Mouse (Mus musculus): Measurements from ENCODE around the gene Ptpra.
"Not testable (repeated sequence)": the region's sequence is repeated elsewhere in the genome, so short reads cannot be mapped to it uniquely, and the experiment has no call there.

The Ptpra gene

DNA sequence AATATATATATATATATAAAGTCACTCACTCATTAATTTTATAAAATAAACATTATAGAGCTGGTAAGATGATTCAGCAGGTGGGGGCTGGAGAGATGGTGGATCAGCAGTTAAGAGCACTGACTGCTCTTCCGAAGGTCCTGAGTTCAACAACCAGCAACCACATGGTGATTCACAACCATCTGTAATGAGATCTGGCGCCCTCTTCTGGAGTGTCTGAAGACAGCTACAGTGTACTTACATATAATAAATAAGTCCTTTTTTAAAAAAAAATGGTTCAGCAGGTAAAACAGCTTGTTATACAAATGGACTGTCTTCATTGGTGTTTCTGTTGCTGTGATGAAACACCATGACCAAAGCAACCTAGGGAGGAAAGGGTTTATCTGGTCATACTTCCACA is 107.9 kb downstream of the Ptpra start:
- DNase-seq (ENCODE audit: low spot score), result no peak

DNA sequence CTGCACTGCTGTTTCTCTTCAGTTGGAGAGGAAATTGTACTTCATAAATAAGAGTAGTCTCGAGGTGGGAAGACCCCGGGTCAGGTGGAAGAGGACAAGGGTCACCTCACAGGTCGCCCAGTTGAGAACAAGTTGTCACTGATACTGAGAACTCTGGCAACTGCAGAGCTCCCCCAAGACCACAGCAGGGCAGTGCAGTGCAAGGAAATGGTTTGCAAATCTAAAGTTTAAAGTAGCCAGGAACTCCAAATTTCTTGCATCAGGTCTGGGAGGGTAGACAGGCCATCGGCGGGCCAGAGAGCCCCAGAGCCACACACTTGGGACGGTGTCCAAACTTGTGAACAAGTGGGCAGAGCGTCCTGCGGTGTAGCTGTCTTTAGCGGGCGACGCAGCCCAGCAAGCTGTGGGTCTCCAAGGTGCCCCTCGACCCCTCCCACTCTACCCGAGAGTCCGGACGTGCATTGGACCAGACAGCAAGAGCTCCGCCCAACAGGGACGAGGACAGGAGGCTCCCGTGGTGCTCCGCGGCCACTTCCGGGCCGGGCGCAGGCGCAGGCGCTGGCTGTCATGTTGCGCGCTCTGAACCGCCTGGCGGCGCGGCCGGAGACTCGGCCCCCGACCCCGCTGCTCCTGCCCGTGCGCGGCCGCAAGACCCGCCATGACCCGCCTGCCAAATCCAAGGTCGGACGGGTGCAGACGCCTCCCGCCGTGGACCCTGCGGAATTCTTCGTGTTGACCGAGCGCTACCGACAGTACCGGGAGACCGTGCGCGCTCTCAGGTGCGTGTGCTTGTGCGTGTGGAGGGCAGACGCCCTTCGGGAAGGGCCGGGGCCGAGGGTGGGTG is 113.4 kb downstream of the Ptpra start, which contains the start of gene Mrps26:
Gene Mrps26, plus strand, starts transcription at position 531 of the 844 bp plus-strand sequence.
- DNase-seq (ENCODE audit: low spot score), result peak; percentile 66

DNA sequence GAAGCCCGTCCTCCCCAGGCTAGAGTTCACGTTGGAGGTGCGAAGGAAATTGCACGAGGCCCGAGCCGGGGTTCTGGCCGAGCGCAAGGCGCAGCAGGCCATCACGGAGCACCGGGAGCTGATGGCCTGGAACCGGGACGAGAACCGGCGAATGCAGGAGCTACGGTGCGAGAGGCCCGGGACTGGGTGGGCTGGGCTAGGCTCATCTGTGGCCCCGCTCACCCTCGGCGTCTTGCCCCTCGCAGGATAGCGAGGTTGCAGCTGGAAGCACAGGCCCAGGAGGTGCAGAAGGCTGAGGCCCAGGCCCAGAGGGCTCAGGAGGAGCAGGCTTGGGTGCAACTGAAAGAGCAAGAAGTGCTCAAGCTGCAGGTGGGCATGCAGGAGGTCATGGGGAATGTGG is 114.0 kb downstream of the Ptpra start:
- peak; percentile 12 for DNase-seq (ENCODE audit: low spot score)

DNA sequence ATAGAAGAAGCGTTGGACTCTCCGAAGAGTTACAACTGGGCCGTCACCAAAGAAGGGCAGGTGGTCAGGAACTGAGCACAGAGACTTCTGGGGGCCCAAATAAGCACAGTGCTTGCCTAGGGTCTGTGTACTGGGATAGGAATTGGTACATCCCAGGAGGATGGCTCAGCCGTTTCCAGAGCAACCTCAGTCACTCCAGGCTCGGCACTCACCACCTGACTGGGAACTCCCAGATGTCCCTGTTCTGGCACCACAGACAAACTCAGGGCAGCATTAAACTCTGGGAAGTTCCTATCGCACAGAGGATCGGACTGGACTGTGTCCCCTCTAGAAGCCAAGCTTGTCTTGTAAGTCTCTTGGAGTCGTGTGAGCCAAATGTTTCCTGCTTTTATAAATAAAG is 114.9 kb downstream of the Ptpra start:
- DNase-seq (ENCODE audit: low spot score), result no peak

DNA sequence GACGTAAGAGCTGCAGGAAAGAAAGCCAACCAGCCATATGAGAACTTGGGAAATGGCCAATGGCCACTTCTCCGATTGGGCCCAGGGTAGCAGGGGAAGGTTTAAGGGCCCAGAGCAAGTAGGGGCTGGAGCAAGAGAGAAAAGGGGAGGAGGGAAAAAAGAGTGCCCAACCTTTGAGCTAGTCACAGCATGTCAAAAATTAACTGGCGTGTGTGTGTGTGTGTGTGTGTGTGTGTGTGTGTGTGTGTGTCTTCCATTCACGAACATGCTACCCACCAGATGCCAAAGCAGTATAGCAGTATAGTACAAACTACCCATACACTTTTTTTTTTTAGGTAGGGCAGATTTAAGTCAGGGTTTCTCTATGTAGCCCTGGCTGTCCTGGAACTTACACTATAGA is 118.8 kb downstream of the Ptpra start:
- no peak for DNase-seq (ENCODE audit: low spot score)

DNA sequence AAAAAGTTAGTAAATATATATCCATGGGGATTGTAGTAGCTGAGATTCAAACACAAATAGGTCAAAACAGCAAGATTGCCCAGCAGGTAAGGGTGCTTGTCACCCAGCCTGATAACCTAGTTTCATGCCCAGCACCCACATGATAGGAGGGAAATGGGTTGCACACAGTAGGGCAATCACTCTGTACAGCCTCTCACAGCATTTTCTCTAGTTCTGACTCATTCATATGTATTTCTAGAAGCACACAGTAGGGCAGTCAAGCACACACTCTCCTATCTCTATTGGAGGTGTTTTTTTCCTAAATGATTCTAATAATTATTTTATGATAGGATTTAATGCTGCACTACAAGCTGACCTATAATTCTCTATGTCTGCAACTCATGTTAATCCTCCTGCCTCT is 119.8 kb downstream of the Ptpra start:
- no peak for DNase-seq (ENCODE audit: low spot score)

DNA sequence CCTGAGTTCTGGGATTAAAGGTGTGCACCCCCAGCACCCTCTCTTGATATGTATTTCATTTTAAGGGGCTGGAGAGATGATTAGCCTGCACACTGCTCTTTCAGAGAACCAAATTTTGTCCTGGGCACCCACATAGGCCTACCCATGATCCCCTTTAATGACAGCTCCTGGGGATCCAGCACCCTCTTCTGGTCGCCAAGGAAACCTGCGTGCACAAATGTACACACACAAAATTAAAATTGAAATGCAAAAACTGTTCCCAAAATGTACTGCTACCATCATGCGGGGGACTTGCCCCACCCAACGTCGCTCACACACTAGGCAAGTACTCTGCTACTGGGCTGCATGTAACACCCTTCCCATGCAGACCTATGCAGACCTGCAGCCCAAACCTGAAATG is 124.9 kb downstream of the Ptpra start:
- no peak for DNase-seq (ENCODE audit: low spot score)

DNA sequence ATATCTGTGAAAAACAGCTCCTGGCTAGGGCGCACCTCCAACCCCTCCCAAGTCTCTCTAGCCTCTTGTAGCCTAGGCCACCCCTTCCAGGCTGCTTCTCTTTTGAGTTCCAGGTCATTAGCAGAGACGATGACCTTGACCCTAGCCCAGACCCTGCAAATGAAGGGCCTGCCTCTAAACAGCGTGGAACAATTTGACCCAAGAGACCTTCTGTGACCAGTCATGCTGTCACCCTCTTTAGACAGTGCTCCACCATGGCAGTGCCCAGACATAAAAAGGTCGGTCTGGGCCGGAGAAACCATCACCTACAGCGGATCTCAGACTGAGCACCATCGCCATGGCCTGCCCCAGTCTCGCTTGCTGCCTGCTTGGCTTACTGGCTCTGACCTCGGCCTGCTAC is 125.8 kb downstream of the Ptpra start, which contains the start of gene Oxt:
Gene Oxt, plus strand, starts transcription at position 301 of the 400 bp plus-strand sequence.
- DNase-seq (ENCODE audit: low spot score), result no peak

DNA sequence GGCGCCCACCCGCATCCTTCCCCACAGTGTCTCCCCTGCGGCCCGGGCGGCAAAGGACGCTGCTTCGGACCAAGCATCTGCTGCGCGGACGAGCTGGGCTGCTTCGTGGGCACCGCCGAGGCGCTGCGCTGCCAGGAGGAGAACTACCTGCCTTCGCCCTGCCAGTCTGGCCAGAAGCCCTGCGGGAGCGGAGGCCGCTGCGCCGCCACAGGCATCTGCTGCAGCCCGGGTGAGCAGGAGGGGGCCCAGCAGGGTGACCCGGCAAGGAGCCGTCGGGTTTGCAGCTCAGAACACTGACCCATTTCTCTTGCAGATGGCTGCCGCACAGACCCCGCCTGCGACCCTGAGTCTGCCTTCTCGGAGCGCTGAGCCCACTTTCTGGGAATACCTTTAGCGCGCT is 126.5 kb downstream of the Ptpra start:
- DNase-seq (ENCODE audit: low spot score), result not testable (repeated sequence)

DNA sequence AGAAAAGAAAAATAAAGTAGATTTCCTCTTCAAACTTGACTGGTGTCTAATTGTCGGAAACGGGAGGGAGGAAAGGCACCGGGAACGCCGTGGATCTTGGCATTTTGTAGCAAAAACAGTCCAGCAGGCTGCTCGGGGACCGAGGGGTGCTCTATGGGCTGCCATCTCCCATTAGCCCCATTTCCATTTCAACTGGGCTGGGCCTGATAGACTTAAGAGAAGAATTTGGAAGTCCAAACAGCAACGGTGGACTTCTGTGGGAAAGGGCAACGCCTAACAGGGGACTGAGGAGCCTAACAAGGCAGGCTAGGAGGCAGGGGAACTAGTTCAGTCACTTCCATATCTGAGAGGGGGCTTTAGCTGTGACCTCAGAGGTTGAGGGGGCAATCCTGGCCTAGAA is 126.9 kb downstream of the Ptpra start:
- no peak for DNase-seq (ENCODE audit: low spot score)

DNA sequence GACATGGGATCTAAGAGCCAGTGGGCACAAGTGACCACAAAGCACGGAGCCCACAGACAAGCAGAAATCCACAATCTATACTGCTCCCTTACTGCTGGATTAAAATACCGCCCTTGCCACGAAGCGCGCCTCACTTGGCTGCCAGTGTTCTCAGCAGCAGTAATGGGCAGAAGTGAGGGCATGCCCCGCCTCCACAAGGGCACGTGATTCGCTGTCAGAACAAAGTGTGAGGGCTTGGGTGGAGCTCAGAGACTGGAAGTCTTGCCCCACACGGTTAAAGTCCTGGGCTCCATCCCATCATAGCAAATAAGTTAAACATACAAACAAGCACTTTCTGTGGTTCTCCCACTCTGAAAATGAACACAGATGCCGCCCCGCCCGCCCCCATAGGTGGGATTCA is 127.6 kb downstream of the Ptpra start:
- no peak for DNase-seq (ENCODE audit: low spot score)

DNA sequence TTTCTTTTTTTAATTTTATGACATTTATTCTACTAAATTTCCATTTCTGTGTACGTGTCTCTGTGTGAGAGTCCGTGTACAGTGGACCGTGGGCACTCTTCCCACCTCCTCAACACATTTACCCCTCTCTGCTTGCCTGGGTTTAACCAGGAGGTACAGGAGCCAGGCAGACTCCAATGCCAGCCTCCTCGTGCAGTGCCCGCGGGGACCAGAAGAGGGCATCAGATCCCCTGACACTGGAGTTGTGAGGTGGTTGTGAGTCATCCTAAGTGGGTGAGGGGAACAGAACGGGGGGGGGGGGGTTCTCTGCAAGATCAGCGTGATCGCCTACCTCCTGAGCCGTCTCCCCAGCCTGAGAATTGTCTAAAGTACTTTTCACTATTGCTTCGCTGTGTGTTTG is 128.1 kb downstream of the Ptpra start:
- no peak for DNase-seq (ENCODE audit: low spot score)

DNA sequence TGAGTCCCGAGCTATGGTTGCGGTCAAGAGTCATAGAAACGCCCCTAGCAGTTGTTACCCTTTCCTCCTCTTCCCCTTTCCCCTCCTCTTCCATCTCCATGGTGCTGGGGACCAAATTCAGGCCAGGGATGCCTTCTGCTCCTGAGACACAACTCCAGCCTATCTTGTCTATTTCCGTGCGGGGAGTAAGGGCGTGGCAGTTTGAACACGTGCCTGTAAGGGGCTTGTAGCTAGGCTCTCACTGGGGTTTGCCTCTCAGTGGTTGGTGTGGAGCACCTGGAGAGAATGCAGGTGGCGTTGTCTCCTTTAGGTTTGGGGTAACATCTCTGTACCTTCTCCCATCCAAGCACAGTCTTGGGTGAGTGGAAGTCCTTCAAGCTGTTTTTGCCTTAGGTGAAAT is 129.7 kb downstream of the Ptpra start:
- DNase-seq (ENCODE audit: low spot score), result no peak

DNA sequence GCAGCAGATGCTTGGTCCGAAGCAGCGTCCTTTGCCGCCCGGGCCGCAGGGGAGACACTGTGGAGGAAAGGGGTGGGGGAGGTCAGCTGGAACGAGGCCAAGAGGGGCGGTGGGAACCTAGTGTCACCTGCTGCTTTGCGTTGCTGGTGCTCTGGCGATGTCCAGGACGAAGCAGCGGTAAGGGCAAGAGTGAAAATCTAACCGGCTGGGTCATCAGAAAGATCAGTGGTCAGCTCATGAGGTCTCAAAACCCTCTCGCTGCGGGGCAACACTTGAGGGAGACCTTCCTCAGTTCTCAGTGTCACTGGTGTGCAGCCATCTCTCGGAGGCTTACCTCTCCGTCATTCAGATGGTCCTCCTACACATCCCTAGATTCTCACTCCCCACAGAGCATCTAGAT is 131.1 kb downstream of the Ptpra start:
- no peak for DNase-seq (ENCODE audit: low spot score)

DNA sequence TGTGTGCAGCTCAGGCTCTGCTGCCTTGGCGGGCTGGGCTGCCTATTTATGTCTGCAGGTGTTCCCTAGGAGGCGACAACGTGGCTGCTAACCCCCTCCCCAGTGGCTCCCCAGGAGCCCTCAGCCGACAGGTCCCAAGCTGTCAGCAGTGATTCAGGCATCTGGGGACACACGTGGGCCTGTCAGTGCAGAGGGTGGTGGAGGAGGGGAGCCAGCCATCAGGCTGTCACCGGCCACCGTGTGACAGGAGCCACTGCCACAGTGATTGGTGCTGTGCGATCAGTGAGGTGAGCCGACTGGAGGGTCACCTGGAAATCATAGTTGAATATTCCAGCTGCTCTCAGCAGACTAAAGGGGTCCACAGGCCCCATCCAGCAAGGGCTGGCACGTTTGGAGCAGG is 132.5 kb downstream of the Ptpra start, which contains the start of gene Avp:
Gene Avp, minus strand, starts transcription at position 3 of the 400 bp plus-strand sequence.
- DNase-seq (ENCODE audit: low spot score), result no peak

DNA sequence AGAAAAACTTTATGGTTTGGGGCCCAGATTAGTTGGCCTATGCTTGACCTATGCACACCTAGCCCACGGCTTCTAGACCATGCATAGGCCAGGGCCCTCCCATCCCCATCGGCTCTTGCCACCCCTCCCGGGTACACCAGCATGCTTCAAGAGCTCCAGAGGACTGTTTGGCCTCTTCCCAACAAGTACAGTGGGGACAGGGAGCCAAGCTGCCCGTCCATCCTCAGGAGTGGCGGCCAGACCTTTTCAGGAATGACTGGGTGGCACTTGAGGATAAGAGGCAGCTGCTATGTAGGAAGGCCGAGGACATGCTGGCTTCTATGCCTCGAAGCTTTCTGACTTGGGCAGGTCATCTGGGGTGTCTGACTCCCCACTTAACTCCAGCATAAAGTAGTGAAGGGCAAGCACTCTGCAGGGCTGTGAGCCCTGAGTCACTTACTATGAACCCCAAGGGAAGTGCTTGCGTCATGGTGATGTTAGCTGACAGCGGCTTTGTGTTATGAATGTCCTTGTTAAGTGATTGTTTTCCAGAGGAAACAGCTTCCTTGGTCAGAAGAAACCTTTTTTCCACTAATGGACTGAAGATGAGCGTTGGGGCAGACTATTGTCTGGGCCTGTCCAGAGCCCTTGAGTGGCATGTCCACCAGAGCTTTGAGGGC is 134.0 kb downstream of the Ptpra start:
- no peak for DNase-seq (ENCODE audit: low spot score)

DNA sequence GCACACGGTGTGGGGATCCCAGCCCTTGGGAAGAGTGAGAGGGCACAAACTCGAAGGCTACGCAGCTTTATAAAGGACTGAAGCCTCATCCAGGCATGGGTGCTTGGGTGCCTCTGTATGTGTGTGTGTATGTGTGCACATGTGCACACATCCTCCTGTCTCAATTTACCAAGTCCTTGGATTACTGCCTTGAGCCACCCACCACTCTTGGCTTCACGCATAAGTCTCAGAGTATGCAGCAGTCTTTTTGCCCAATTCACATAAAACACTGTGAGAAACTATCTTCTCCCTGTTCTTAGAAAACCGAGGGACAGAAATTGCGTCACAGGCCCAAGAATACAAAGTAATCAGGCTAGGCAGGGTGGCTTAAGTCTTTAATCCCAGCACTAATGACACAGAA is 135.9 kb downstream of the Ptpra start:
- DNase-seq (ENCODE audit: low spot score), result no peak

DNA sequence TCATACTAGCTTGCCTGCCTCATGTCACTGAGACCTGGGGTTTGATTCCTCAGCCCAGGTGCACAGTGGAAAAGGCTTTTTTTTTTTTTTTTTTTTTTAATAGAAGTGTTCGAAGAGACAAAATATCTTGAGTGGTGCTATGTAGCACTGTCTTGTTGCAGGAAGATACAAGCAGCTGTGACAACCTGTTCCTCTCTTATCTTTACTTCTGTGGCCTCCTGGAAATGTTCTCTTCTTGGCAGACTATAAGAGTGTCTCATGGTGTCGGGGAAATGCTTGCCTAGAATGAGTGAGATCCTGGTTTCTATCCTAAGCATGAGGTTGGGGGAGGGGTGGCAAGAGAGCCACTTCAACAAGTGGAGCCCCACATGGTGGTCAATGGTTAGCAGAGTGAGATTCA is 138.3 kb downstream of the Ptpra start:
- no peak for DNase-seq (ENCODE audit: low spot score)

DNA sequence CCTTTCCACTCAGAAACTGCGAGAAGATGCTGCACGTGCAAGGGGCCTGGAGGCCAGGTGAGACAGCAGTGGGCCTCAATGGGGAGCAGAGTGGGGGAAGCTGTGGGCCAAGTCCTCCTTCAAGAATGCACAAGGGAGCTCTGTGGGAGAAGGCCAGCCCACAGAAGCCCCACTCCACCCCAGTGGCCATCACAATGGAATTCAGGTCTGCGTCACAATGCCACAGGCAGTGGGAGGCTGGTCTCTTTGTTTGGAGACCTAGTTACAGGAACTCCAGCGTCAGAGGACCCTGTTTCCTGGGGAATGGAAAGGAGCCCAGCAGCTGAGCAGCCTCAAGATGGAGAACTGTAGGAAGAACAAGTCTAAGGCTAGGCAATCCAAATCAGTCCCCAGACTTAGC is 139.1 kb downstream of the Ptpra start:
- DNase-seq (ENCODE audit: low spot score), result no peak

DNA sequence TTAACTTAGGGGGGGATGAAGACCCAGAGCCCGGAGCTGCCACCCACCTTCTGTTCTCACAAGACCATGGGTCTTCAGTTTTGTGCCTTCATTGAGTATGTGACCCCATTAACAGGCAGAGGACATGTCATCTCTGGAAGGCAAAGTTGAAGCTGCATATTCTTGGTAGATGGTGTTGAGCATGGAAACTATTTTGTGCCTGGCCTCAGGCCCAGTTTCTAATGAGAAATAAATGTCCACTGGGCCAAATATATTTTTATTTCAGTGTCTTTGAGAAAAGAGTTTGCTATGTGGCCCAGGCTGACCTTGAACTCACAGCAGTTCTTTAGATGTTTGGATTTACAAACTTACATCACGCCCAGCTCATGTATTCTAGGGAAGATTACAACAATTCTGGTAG is 139.7 kb downstream of the Ptpra start:
- no peak for DNase-seq (ENCODE audit: low spot score)

DNA sequence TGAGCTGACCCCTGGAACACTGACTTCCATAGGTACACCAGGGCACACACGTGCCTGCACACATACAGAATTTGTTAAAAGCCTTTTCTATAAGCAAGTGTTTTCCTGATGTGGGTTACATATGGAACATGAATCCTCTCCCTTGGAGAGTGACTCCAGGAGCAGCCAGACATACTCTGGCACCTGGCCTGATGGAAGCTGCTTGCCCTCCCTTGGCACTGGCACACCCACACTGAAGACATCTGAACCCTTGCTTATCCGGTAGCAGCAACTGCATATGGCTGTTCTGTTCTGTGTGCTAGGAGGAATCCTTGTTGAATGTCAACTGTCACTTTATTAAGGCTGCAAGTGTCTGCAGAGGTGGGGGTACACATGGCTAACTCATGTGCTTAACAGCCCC is 140.9 kb downstream of the Ptpra start:
- DNase-seq (ENCODE audit: low spot score), result no peak

DNA sequence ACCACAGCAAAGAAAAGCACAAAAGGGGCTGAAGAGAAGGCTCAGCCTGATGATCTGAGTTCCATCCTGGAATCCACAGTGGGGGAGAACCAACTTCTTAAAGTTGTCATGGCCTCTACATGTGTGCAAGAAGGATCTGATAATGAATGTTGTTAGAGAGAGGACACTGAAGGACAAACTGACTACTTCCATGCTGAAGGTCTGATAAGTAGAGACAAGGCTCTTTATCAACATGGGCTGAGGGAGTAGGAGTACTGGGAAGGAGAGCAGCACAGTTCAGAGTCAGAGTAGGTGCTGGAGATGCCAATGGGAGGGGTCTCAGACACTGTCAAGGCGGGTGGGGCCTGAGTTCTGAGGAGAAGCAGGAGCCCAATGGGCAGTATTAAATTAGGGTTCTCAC is 145.5 kb downstream of the Ptpra start:
- DNase-seq (ENCODE audit: low spot score), result no peak

DNA sequence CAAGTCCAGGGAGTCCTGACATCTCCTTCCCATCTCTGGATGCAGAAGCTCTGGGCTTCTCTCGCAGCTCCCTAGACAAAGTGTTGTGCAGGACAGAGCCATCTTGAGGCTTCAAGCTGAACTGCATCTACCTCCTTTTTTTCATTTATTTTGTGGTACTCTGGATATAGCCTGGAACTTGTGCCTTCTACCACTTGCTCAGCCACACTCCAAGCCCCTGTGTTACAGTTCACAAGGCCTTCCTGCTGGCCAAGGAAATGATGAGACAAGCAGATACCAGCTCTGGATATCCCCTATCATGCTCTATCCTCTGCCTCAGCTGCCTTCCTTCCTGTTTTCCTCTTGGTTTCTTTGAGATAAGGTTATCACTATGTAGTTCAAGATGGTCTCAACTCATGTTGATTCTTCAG is 147.5 kb downstream of the Ptpra start:
- no peak for DNase-seq (ENCODE audit: low spot score)

DNA sequence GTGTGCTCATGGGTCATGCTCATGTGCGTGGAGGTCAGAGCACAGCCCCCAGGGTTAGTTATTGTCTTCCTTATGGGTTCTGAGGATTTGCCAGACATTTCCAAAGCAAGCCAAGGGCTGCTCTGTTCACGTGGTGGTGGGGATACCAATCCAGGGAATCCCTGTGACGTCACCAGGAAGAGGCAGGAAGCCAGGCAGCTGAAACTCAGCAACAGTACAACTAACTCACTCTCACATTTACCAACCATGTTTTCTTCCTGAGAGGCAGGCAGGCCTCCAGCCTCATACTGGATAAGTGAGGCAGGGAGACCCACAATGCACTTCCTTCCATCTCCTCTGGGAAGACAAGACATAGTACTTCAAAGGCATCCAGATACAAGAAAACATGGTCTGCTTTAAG is 148.3 kb downstream of the Ptpra start:
- DNase-seq (ENCODE audit: low spot score), result no peak

Measured in ovary, postnatal 10 days (tissue).